Mouse (Mus musculus): ENCODE results near the gene Zfp607b.
A peak's percentile ranks its signal among the peaks of the same experiment; 100 is the strongest.

Gene Zfp607b

DNA sequence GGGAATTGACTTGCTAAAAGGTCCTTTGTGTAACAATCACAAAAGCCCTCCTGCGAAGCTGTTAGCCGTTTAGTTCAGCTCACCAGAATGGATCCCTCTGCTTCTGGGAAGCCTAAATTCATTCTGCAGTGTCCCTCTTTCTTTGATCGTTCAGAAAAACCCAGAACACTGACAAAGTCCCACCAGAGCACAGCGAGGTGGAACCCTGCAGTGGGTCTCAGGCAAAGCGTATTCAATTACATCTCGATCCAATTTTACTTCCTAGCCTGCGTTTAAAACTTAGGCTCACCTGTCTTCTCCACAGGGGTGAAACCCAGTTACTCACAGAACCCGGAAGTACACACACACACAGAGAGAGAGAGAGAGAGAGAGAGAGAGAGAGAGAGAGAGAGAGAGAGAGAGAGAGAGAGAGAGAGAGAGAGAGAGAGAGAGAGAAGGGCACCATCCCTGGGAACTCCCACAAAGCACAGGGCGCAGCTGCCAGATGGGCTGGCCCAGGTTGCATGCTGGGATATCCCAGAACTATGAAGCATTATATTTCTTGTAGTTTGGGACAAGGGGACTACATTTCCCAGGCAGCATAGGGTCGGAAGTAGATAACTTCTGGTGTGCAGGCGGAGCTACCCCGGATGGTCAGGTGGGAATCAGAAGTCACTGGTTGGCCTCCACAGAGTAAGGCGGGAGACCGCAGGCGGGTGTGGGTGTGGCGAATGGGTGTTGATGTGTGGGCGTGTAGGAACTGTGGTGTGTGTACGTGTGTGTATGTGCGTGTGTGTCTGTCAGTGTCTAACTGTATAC, at the start of gene Zfp607b:
Gene Zfp607b, plus strand, starts transcription at position 526 of the 798 bp plus-strand sequence.
- peak; percentile 85 for DNase-seq (ENCODE audit: extremely low spot score, low spot score)

DNA sequence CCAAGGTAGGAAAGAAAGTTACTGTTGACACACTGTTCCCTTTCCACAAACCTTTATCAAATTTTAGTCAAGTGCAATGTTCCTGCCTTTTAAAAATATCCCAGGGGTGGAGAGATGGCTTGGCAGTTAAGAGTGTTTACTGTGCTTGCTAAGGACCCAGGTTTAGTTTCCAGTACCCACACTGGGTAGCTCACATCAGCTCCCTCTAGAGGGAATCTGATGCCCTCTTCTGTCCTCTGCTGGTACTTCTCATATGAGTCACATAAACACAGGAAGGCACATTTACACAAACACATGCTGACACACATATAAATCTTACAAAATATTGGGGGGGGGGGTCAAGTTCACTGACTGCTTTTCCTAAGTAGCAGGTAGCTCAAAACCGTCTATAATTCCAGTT, 44.7 kb upstream of the Zfp607b start:
- no peak for DNase-seq (ENCODE audit: extremely low spot score, low spot score)

DNA sequence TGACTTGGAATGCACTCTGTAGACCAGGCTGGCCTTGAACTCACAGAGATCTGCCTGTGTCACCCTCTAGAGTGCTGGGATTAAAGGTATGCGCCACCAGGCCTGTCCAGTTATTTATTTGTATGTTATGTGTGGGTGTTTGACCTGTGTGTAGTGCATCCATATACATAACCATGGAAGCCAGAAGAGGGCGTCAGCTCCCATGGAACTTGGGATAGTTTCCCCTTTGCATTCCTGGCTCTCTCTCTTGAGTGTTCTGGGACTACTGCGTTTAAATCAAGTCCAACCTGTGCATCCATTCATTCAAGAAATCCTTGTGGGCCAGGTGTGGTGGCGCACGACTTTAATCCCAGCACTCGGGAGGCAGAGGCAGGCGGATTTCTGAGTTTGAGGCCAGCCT, 42.6 kb upstream of the Zfp607b start:
- DNase-seq (ENCODE audit: extremely low spot score, low spot score): no peak

DNA sequence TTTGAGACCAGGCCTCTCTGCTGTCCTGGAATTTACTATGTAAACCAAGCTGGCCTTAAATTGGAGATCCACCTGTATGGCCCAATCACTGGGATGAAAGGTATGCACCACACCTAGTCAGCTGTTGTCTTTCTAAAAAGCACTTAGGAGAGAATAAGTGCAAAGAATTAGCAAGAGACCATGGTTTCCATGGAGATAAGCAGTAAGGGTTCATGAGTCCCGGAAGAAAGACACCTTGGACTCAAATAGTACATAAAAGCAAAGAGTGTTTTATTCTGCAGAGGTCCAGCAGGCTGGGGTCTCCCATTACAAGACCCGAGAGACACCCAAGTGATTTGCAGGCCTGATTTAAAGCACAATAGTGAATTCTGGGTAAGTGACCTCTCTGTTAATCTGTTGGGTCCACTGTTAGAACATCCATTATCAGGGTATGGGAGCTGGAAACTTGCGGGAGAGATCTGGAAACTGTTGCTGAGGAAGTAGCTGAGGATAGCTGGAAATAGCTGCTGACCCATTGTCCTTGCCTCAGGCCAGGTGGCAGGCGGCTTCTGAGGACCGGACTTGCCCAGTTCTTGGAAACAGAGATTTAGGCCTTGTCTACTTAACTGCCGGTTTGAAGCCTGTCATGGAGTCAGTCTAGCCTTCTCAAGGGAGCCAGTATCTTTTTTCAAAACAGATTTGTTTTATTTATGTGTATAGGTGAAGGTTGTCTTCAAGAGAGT, 41.7 kb upstream of the Zfp607b start:
- no peak for DNase-seq (ENCODE audit: extremely low spot score, low spot score)

DNA sequence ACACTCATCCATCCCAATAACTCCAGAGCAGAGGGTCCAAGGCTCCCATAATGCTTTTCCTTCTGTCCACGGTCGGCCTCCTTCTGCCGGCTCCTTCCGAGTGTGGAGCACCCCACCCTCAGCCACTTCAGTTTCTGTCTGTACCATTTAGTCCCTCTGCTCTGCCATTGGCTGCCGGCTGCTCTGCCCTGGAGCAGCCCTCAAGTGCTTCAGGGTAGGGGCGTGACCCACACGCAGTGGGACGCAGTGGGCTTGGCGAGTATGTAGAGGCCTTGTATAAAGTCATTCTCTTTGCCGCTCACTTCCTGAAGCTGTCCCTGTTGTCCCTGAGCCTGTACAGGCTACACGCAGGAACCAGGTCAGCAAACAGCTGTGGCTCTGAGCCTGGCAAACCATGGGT, 39.4 kb upstream of the Zfp607b start:
- no peak for DNase-seq (ENCODE audit: extremely low spot score, low spot score)

DNA sequence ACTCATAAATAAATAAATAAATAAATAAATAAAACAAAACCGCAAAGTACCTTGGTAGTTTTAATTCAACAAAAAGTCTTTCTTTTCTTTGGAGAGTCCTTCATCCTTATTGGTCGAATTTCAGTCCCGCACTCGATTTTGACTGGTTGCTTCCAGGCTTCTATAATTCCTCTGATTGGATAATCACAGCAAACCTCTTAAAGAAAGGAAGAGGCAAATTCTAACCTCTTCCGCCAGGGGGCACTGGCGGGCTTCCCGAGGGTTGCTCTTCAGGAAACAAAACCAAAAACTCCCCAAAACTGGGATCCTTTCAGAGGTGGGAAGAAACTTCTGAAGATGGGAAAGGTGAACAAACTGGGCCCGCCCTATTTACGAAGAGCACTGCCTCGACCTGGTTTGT, 38.2 kb upstream of the Zfp607b start:
- DNase-seq (ENCODE audit: extremely low spot score, low spot score): peak; percentile 59

DNA sequence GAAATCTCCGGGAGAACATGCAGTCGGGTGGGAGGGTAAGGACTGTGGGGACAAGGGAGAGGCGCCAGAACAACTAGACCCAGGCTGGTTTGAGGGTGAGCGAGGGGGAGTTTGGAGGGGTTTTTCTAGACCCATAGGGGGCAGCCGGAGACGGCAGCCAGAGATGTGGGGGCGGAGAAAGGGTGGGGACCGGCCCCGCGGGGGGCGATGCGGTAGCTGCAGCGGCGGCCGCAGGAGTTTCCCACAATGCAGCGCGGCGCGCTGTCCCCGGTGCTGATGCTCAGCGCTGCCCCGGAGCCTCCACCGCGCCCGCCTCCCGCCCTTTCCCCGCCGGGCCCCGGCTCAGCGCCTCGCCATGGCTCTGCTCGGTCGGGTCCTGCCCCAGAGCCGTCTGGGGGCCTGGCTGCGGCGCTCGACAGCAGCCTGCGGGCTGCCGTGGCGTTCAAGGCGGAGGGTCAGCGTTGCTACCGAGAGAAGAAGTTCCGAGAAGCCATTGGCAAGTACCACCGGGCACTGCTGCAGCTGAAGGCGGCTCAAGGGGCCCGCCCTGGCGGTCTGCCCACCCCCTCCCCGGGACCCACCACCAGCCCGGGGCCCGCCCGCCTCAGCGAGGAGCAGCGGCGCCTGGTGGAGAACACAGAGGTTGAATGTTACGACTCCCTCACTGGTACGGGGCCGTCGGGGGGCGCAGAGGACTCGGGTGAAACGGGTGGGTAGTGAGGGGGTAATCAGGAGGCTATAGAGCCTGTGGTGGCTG, 35.3 kb upstream of the Zfp607b start, which contains the start of gene Ttc9b:
Gene Ttc9b, plus strand, starts transcription at position 235 of the 757 bp plus-strand sequence.
- DNase-seq (ENCODE audit: extremely low spot score, low spot score): peak; percentile 65

DNA sequence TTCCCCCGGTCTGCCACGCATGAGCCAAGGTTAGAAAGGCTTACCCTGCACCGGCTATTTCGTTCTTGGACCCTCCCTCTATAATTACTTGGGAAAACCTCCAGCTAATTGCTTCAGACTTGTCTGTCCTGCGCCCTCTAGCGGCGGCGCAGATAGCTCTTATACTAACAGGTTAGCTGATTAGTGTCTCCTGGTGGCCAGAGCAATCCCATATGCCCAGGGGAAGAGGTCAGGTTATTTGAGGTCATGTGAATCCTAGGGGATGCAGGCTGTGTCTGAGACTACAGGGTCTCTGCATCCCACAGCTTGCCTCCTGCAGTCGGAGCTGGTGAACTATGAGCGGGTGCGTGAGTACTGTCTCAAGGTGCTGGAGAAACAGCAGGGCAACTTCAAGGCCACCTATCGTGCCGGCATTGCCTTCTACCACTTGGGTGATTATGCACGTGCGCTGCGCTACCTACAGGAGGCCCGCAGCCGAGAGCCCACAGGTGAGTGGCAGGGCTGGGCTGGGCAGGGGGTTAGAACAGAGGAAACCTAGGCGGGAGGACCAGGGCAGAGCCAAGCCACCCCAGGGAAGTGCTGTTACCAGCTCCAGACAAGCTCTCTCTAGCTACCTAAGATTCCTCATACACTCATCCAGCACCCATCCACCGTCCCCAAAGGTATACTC, 34.4 kb upstream of the Zfp607b start:
- no peak for DNase-seq (ENCODE audit: extremely low spot score, low spot score)

DNA sequence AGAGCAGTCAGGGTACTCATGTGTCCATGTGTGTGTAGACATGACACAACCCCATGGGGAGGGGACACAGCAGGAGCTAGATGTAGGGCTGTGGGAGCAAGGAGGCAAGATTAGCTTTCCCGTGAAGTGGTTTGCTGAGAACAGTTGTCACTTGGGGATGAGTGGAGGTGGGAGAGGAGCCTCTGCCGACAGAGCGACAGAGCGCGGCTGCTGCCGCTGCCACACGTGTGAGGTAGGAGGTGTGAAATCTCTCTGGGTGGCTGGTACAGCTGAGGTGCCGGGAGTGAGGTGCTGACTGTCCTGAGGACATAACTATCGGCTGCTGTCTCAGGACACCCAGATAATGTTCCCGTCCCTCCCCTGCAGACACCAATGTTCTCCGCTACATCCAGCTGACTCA, 33.6 kb upstream of the Zfp607b start:
- DNase-seq (ENCODE audit: extremely low spot score, low spot score): no peak

DNA sequence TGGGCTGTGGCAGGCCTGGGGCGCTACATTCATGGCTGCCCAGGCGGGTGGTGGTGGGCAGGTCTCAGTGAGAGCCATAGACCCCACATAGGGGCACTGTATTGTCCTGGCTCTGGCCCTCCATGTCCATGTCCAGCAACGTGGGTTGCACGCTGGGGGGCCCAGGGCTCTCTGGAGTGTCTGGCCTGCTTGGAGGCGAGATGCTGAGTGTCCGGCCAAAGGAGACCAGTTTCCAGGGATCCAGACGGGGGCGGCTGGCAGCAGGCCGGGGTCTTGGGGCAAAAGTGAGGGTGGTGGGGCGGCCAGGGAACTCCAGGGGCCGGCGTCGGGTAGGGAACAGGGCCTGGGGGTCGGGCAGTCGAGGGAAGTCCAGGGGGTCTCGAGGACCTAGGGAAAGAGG, 32.5 kb upstream of the Zfp607b start:
- no peak for DNase-seq (ENCODE audit: extremely low spot score, low spot score)

DNA sequence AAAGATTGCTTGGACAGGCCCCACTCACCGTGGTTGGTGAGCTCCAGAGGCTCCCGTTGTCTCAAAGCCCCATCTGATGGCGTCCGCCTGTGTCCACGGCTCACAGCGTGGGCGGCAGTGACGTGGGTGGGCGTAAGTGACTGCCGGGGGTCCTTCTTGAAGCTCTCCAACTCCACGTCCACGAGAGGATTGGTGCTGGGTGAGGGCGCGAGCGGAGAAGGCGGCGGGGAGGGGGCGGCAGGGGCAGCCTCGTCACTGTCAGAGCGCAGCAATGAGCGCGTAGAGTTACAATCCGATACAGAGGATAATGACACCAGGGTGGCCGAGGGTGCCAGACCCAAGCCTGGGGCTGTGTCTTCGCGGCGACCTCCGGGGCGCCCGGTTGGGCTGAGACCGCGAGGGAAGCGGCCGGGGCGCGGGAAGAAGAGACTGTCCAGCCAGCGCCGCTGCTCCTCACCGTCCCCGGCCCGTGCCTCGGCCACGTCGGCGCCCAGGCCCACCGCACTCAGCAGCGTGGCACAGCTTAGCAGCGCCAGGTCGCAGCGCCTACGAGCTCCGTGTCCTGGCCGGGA, 31.2 kb upstream of the Zfp607b start:
- no peak for DNase-seq (ENCODE audit: extremely low spot score, low spot score)

DNA sequence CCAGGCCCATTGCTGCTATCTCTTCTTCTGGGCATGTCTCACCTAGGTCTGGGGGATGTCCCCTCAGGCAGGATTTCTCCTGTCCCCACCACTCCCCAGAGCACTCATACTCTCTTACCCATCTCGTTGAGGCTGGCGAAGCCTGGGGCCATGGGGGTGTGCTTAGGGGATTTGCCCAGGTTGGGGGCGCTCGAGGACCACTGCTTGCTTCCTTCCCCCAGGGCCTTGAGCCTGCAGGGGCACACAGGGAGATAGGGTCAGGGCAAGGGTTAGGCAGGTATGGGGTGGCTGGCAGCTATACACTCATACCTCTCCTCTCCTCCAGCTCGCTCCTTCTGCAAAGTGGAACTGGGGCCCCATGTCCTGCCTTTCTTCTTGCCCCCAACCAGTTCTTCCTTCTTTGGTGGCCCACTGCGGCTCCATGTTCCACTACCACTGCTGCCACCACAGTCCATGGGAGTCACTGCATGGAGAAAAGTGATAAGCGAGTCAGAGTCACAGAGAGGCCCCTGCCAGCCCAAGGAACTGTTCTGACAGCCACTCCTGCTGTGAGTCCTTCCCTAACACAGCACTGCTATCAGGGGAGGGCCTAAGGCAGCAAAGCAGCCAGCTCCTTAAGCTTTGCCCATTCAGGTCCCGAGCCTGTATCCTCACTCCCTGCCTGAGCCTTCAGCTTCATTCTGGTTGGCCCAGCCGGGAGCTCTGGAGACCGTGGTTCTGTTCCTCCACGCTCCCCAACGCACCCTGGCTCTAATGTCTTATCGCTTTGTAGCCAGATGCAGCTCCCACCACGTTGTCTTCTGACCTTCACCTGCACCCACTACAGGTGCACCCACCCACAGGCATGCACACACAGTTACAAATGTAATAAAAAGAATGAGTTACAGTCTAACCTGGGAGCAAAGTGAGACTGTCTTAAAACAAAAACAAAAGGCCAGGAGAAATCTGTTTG, 30.2 kb upstream of the Zfp607b start:
- DNase-seq (ENCODE audit: extremely low spot score, low spot score): no peak

DNA sequence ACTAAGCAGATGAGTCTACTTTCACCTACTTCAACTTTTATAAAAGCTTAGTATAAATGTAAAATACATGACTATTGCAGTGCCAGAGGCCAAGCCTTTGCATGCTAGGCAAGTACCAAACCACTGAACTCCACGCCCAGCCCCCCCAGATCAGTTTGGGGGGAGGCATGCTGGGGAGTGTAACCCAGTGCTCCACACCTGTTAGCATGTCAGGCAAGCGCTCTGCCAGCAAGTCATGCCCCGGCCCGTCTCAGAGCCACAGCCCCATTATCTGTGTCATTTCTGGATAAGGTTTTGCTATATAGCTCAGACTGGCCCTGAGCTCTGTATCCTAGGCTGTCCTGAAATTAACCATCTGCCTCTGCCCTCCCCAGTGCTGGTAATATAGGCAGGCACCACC, 27.1 kb upstream of the Zfp607b start:
- DNase-seq (ENCODE audit: extremely low spot score, low spot score): no peak

DNA sequence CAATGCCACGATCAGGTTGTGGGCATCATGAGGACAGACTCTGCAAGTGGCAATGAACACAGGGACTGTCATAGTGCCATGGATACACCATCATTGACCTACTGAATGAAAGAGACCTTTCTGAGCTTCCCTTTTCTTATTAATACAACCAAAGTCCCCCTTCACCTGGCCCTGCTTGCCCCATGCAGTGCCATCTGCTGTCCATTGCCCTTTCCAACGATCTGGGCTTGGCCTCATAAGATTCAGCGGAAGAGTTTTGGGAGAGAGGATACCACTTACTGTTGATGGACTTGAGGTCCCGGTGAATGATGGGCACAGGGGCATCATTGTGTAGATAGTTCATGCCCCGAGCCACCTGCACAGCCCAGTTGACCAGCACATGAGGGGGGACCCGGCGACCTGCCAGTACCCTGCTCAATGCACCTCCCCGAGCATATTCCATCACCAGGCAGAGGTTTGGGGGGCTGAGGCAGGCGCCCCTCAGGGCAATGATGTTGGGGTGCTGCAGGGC, 16.0 kb upstream of the Zfp607b start:
- peak; percentile 27 for DNase-seq (ENCODE audit: extremely low spot score, low spot score)

DNA sequence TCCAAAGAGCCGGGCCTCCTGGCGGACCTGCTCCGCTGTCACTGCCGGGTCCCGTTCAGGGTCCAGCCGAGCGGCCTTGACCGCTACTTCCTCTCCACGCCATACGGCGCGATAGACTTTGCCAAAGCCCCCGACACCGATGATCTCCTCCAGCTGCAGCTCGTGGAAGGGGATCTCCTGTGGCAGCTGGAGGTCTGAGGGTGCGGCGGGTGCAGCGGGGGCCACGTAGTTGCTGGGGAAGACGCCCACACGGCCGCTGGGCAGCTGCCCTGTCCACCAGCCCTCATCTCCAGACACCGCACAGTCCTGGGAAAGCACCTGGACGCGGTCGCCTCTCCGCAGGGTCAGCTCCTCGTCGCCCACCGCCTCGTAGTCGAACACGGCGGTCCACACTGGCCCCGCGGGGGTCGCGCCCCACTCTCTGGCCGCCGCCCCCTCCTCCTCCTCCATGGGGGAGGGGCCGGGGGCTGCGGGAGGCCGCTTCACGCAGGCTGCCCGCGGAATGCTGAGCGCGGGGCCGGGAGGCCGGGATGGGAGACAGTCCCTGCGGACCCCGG, 15.5 kb upstream of the Zfp607b start:
- peak; percentile 50 for DNase-seq (ENCODE audit: extremely low spot score, low spot score)

DNA sequence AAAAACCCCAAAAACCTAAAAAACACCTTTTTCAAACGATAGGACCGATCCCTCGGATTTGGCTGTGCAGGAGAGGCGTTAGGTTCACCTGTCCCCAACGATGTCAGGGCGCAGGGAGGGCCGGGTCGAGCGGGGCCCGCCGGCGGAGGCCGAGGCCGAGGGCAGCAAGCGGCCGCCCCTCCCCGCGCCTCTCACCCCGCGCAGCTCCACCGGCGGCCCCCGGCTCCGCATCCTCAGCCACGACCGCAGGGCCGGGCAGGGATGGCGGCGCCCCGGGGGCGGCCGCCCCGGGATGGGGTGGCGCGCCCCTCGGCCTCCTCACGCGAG, 15.0 kb upstream of the Zfp607b start:
- DNase-seq (ENCODE audit: extremely low spot score, low spot score): no peak

DNA sequence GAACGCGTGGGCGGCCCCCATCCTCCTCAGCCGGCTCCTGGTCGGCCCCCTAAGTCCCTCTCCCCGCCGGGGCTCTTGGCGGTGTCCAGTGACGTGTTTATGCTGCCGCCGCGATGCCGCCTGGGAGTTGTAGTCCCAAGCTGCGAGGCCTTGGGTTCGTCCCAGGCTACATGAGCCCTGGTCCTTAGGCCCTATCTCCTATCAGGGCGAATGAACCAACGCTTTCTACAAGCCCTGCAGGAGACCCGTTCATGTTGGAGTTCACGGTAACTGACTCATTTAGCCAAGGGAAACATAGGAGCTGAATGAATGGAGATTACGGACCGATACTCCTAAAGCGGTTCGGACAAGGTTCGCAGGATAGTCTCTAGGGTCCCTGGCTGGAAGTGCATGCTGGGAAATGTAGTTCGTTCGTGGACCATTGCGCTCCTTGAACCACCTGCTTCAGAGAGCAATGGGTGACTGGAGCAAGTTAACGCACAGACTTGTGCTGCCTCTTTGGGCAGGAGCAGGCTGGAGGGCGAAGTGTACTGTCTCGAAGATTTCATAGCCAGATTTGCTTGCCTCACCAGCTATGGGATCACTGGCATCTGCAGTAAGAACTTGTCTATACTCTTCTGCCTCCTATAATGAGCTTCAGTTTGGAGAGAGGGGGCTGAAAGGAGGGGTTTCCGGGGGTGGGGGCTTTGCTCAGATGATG, 14.5 kb upstream of the Zfp607b start, which contains the start of gene Map3k10:
Gene Map3k10, minus strand, starts transcription at position 77 of the 700 bp plus-strand sequence.
- peak; percentile 97 for DNase-seq (ENCODE audit: extremely low spot score, low spot score)

DNA sequence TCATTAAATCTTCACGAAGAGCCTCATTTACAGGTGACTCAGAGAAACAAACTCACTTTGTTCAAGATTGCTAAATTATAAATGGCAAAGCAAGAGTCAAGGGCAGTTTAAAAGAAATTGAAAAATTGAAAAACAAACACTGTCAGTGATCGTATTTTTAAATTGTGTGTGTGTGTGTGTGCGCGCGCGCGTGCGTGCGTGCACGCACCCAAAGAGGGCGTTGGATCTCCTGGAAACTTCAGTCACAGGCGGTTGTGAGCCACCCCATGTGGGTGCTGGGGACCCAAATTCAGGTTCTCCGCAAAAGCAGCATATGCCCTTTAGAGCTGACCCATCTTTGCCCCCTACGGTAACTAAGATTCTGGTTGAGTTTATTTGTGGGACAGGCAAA, 13.9 kb upstream of the Zfp607b start:
- no peak for DNase-seq (ENCODE audit: extremely low spot score, low spot score)

DNA sequence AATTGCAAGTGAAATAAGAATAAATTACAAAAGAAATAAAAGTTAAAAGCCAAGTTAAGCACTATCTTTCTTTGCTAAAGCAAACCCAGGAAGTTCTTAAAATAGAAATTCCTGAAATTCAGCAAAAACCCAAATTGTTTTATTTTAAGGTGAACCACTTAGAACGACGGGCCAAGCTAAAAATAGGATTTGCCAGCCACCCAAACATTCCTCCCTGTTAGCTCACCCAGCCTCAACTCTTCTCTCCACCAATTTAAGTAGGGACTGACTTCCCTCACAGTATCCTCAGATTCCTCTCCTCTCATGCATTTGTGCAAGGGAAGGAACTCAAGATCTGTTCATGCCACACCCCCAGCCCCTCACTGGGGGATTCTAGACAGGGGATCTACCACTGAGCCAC, 5.9 kb upstream of the Zfp607b start:
- DNase-seq (ENCODE audit: extremely low spot score, low spot score): no peak
